Mouse (Mus musculus): ENCODE results near the gene Wipi1. TPM values are rescaled to one million over a fixed set of nuclear protein-coding genes. Genes with fewer than 3 reads are reported as not detected.

The Wipi1 gene
- polyA plus RNA-seq, 3 experiments from 2014 or later: 0.16 to 0.34 (median 0.16) TPM

DNA sequence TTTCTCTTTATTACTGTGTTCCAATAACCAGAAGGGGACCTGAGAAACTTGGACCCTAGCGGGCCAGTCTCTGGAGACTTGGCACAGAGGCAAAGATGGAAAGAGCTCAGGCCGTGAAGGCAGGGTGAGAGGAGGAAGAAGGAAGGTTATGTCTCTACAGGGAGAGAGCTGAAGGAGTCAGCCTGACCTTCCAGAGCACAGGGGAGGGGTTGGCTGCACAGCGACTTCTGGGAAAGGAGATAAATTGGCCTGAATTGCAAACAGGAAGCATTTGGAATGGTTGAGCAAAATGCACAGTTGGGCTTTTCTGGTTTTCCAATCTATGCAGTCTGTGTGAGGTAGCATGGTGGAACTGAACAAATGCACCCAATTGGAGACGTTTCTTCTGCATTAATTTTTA lies 5.0 kb upstream of the Wipi1 start:
- no peak for ATAC-seq

DNA sequence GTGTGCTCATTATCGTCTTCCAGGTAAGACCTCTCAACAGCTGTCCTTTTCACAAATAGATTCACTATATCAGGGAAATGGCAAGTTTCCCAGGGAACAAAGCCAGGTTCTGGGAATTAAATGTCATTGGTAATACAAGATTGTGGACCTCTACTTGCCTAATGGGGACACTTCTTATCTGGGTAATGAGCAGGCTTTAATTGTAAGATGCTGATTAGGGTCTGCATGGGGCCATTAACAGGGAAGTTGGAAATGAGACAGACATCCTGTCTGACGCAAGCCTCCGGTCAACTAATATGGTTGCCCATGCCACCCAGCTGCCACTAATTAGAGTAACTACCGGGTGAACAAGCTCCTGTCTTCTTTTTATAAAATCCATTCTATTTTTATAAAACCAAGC lies 4.6 kb upstream of the Wipi1 start:
- no peak for ATAC-seq

DNA sequence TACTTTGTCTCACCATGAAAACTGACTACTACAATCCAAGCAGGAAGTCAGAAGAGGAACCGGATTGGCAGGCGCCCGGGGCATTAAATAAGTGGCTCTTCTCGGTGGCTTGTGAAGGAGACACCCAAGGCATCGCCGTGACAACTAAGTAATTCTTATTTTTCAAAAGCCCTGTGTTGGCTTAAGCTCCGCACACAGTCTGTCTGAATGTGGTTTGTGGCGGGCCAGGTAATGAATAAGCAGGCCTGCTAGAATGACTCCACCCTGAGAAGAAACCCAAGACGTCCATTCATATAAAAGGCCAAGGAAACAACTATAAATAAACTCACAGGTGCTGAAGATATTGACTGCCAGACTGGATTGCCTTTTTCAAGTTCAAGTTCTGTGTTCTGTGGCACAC lies 3.5 kb upstream of the Wipi1 start:
- no peak for ATAC-seq

DNA sequence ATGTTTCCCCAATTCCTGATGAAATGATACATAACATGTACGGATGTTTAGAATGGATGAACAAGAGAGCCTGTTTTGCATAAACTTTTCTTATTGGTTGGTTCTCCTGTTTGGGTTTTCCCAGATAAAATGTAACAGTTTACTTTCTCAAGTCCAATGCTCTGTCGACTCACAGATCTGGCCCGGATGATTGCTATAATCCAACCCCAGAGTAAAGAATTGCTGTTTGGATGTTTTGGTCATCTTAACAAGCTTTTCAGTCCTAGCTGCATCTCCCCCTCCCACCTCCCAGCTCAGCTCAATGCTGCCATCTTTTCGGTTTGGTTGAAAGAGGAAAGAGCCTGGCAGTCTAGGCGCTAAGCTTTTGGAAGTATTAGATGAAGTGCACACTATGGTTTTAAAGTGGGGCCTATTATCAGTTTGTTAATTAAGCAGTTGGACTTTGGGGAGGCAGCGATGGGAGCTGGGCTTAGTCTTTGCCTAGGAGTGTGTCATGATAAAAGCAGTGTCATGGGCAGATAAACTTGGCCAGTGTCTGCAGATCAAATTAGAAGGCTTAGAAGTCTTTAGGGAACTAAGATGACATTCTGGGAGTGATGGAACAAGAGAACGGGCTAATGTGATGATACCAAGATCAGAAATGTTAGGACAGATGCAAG lies 1.2 kb upstream of the Wipi1 start:
- ATAC-seq: no peak

DNA sequence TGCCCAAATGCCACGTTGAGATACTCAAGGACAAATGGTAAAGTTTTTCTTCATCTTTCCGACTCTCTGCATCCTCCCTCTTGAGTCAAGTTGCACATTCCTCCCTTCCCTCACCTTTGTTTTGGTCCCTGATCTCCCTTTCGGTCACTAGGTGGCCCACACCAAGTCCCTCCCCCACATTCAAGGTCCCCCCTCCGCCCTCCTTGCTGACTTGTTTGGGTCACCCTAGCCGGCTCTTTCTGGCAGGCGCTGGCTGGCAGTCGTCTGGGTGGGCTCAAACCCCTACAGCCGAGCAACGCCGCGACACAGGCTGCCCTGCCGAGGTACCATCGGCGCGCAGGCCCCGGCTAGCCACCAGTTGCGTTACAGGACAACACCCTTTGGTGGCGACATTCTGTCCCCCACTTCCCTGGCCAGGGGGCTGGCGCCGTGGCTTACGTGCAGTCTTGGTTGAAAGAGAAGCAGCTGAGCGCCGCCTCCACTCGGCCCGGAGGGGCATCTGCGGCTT lies 918 bp downstream of the Wipi1 start:
- ATAC-seq: no peak

DNA sequence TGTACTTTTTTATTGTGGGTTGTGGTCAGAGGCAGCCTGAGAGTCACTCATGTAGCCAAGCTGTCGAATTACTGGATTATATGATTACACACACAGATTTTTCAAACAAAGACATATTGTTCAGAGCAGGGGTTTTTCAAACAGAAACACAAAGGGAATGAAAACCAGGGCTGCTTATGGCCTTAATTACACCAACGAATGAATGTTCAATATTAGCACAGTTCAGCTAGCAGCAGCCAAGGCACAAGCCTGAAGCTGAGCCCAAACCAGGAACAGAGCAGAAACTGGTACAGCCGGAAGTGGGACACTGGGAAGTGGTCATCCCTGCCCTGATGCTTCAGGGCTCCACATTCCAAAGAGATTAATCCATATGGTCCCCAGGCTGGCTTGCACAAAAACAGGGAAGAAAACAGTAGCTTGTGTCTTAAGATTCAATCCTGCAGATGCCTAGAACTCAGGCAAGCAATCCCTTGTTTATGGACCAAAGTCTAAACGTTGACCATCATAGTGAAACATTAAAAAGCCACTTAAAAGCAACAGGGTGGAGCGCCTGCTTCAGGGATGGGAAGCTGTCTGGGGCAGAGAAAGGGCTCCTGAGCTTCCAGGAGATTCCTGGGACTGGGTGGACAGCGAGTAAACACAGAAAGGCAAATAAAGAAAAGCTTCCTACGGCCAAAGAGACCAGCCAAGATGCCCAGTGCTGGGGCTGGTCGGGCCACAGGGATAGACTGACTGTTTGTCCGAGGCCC lies 1.5 kb downstream of the Wipi1 start:
- ATAC-seq: no peak

DNA sequence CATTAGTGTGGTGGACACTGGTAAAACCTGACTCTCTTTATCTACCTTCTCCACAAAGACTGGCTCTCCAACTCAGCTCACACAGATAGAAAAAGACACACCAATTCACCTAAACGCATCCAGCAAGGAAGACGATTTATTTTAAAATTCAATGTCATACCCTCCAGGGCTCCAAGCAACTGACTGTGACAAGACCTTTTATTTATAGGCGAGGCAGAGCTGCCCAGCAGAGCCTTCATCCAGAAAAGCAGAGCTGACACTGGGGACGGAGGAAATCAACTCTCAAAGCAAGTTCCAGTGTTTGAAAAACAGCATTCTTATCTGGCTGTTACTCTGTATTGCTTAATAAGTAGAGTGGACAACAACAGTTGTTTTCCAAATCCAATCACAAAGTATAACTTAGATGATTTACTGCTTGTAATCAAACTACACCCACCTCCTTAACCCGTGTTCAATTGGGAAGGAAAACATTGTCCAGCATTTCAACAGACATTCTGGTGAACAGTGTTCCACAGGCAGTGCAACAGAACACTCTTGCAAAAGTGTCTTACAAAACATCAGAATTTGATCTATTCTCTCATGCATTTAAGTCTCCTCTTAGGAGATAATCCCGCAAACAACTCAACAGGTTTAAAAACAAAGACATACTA lies 2.7 kb downstream of the Wipi1 start:
- no peak for ATAC-seq

DNA sequence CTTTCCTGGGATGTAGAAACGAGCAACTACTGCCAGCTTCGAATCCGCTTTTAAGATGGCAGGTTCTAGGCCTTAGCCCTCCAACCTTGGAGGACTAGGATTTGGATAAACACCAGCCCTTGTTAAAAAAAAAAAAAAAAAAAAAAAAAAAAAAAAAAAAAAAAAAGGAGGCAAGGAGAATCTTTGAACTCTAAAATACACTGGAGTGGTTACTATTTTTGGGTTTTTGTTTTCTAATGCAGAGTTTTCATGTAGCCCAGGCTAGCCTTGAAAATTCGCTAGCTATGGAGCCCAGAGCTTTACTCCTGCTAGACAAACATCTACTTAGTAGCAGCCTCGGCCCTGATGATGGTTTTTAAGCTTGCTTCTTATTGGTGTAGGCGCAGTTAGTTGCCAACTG lies 4.2 kb downstream of the Wipi1 start:
- no peak for ATAC-seq

DNA sequence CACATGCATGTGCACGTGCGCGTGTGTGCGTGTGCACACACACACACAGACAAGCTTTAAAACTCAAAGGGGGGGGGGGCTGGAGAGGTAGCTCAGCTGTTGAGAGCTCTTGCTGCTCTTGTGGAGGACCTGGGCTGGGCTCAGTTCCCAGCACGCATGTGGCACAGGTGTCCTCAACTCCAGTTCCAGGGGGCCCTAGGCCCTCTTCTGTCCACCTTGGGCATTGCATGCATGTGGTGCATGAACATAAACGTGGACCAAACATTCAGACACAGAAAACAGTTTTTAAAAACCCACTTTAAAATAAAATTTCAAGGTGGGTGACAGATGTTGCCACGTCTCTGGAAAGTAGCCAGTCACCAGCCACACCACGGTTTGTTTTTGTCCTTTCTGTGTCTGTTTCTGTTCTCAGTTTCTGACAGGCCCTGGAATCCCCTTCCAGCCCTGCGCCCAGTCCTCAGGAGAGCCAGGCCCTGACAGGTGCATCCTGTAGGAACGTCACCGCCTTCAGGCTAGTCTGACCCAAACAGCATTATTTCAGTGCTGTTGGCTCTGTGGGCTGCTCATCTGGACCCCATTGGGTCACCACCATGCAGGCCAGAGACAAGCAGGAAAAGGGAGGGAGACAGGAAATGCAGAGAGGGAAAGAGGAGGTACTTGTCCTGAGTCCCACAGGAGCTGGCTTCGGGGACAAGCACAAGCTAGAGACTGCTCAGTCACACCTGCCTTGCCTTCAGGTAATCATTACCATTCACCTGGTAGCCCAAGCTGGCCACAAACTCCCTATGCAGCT lies 12.8 kb downstream of the Wipi1 start:
- no peak for ATAC-seq

DNA sequence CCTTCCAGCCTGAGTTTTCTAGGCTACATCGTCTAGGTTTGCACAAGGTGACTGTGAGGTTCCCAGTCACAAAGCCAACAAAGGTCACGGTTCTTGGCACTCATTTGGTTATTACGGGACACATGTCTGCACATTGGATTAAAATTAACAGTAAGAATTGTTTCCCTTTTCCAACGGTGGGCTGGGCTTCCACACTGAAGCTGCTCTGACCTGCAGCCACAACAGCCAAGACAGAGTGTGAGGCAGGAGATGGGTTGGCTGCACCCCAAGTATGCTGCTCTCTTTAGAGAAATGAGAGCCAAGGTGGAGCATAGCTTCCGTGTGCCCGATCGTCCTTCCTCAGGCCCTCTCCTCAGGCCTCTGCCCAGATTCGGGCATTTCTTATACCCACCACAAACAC lies 17.0 kb downstream of the Wipi1 start:
- ATAC-seq: no peak

DNA sequence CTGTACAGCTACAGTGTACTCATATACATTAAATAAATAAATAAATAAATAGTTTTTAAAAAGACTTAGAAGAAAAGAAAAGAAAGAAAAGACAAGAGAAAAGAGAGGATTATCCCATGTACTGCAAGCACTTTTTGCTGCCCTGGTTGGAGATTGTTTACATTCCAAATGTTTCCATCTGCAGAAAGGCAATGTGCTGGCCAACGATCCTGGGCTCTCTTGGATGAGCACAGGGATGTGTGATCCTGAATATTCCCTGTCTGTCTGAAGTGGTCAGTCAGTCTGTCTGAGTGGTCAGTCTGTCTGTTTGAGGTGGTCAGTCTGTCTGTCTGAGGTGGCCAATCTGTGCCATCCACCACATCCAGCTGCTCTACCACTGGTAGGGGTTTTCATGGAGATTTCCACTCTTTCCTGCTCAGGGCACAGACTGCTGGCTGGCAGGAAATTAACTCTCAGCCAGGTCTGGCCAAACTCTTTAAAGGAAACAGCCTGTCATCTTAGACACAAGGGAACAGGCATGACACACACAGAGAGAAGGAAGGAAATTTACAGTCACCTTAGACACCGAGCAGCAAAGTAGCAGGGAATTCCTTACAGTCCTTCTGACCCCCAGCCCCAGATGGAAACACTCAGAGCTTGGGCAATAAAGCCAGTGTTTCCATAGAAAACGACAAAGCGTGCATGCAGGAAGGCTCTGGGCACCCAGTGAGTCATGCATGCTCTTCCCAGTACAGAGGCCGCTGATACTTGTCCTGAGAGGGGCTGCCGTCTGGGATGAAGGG lies 18.4 kb downstream of the Wipi1 start:
- ATAC-seq: no peak

DNA sequence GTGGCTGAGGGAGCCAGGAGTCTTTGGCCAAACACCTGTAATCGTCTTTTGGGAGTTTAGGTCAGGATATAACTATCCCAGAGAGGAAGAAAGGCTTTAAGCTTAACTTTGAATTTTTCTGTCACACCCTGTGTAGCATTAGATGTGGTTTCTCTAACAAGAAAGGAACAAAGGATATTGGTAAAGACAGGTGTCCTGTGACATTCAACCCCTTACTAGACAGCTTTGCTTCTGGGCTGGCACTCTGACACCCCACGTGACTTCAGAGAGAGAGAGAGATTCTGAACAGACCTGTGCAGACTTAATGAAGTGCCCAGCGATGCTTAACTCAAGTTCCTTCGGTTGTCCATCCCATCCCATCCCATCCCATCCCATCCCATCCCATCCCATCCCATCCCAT lies 20.3 kb downstream of the Wipi1 start:
- peak; percentile 48 for ATAC-seq

DNA sequence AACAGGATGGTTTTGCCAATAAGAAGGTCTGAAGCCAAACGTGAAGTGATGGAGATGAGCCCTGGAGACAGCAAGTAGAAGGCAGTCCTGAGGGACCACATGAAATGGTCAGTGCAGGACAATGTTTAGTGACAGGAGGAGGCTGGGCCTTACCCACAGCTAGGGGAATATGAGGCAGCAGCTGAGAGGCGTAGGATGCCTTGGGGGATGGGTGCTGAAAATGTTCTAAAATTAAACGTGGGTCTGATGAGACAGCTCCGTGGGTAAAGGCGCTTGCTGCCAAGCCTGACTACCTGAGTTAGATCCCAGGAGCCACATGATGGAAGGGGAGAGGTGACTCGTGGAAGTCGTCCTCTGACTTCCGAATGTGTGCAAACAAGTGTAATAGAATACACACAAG lies 21.8 kb downstream of the Wipi1 start:
- ATAC-seq: no peak

DNA sequence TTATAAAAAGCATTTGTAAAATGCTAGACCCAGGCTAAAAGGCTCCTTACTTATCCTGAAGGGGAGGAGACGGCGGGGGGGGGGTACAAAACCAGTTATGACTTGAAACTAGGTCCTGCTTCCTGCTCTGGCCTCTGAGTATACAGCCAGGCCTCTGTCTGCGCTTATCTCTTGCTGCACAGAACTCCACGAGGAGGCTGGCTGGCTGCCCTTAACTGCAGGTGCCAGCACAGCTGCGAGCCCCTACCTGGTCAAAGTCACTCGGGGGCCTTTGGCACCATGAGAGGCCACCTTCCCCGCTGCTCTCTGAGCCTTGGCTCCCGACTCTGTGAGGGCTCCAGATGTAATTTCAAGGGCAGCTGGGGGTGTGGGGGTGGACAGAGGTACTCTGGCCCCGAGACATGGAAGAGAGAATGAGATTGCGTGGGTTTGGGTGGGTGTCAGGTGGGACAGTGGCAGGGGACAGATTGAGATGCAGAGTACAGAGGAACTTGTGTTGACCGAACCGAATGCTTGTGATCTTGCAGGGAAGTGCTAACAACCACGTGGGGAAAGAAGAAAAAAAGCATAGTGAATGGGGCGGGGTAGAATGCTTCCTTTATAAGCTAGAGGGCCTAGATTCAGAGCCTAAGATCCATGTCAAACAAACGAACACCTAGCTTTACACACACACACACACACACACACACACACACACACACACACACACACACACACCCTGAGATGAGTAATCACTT lies 24.0 kb downstream of the Wipi1 start:
- ATAC-seq: no peak

DNA sequence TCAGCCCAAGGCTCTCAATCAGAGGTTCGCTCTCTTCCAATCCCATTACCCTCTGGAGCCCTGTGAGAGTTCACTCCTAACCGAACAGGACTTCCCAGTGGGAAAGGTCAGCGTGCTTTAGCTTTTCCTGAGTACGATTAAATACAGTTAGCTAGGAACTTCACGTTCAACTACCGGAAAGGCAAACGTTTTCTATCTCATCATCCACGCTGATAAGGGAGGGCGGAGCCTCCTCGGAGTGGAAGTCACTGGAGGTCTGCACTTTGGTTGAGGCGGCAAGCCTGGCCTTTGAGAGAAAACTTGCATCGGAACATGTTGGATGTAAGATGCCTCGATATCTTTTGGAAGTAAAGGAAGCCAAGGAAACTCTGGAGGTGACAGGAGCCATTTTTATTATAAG lies 24.7 kb downstream of the Wipi1 start:
- ATAC-seq: no peak

DNA sequence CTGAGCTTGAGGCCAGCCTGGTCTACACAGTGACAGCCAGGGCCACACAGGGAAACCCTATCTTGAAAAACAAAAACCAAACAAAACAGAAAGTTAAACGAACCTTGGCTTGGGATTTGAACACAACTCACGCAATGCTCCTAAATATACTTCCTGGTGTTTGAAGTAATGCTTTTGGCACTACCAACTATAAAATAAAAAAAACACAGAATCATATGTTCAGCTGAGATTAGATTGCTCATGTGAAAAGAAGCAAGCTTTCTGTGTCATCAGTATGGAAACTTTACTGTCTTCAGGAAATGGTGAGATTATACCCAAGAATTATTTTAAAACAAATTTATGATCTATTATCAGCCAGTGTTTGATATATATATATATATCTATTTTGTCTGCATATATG lies 25.3 kb downstream of the Wipi1 start:
- no peak for ATAC-seq

DNA sequence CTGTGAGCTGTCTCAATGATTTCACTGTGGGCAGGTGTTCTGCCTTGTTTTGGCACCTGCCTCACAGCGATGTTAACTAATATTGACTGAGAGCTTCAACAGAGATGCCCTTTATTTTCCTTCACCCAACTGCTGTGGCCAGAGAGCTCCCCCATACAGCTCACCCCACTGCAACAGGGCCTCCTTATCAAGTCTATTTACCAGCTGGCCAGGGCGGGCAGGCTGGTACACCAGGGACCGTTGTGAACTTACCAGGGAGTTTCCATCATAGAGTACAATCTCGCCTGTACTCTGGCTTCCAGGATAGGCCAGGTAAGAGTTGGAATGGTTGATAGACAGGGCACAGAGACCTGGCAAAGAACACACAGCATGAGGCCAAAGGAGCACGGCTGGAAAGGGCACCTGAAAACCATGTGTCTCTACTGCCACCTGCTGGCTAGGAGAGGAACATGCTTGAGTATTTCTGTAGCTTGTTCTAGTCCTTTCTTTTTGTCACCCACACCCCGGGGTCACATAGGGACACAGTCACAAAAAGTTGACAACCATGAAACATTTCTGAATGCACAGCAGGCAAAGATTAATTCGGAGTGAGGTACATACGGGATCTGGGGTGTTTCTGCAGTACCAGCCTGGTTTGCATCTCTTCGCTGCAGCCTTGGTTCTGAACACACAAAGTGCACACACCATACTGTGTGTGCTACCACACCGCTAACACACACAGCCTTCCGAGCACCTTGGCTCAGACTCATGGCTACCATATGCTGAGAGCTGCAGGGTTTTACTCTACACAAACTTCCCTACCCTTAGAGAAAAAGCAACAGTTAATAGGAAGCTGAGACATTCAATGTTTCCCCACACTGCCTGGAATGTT lies 26.7 kb downstream of the Wipi1 start:
- ATAC-seq: peak; percentile 84

DNA sequence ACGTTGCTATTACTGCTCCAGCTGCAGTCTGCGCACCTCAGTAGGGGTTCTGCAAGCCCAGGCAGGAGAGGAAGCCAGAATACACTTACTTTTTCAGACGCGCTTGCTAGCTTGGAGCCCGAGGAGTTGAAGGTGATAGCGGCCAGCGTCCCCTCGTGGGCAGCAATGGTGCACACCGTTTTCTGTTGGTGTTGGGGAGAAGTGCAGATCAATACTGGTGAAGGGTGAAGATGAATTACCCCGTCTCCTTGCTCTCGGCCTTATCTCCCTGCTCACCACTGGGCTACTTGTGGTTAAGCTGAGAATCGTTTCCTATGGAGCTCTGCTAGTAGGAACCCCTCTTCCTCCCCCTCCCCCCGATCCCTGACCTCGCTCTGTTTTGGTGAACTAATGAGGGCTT lies 27.8 kb downstream of the Wipi1 start:
- ATAC-seq: no peak

DNA sequence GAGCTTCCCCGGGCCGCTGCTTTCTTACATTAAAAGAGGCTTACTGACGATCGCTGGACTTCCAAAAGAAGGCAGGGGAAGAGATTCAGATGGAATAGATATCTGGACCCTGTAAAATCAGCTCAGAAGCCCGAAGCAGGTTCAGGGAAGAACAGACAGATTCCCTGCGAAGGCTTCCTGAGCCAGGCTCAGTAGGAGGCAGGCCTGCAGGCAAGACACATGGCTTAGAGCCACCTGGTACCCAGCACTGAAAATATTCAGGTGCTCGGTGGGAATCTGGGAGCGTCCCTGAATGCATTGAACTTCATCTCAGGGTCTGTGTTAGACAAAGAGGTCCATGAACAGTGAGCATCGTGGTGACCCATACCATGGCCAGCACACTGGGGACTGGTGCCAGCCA lies 31.8 kb downstream of the Wipi1 start:
- no peak for ATAC-seq

DNA sequence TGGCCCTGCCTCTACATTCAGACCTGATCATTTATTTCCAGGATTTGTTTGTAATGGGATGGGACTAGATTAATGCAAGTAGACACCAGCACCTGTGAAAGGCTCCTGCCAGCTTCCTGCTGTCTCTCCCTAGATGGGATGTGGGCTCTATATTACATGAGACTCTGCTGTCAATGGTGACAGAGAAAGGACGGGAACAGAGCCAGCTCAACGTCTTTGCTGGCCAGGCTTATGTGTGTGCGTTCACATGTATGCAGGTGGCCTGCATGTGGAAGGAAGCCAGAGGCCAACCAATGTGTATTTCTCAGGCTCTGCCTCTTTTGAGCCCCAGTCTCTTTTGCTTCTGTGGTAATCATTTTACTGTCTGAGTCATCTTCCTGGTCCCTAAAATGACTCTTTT lies 33.2 kb downstream of the Wipi1 start:
- no peak for ATAC-seq

DNA sequence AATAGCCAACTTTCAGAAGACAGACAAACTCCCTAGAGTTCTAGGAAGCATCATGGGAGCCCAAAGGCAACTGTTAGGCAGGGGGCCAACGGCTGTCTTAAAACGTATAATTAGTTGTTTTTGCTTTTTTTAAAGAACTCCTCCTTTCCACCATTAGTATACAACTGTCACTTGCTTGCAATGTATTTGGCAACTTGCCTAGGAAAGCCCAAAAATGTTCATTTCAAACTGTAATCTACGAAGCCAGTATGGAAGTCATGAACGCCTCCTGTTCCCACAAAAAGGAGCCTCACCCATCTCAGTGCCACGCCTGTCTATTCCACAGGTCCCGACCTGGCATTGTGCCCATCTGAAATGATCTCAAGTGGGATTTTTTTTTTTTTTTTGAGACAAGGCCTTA lies 35.9 kb downstream of the Wipi1 start:
- no peak for ATAC-seq
